Mouse (Mus musculus) heart, adult 18-20 months (tissue): Measurements from ENCODE around the gene Mrps5. TPM values are rescaled to one million over a fixed set of nuclear protein-coding genes. Genes with fewer than 3 reads are reported as not detected.
A peak's percentile ranks its signal among the peaks of the same experiment; 100 is the strongest.
"Not testable (repeated sequence)": the region's sequence is repeated elsewhere in the genome, so short reads cannot be mapped to it uniquely, and the experiment has no call there.

Experiments
- DNase-seq, 2 experiments: peaks; one replicate each; pipeline ENCODE4 v3.0.0; 2021 to 2022; ENCODE audit warnings: mixed read lengths in 1 of 2
- long read RNA-seq, 2 experiments: library from polyadenylated mRNA; stranded (forward); transcript quantifications; one replicate each; pipeline ENCODE4 v2.0.0; 2021
- total RNA-seq, 2 experiments: library from RNA; stranded (reverse); gene quantifications; 2 replicates each; pipeline ENCODE4 v1.2.3; 2021

The Mrps5 gene
- total RNA-seq, result 10 to 100 TPM; 78.3 to 93.4 TPM
- long read RNA-seq, experiment 1, full-length matches to known transcripts, result 66 of 78 reads
- long read RNA-seq, experiment 1, partial matches to known transcripts, result 5 of 78 reads
- long read RNA-seq, experiment 1, other reads (novel, unspliced or antisense), result 7 of 78 reads
- long read RNA-seq, experiment 2, full-length matches to known transcripts, result 35 of 42 reads
- long read RNA-seq, experiment 2, partial matches to known transcripts, result 7 of 42 reads
- long read RNA-seq, experiment 2, other reads (novel, unspliced or antisense), result 0 of 42 reads

- peak; percentile 84 to 93 for DNase-seq
Measured at GRCm38 (mm10) chr2:127586694-127587513, at the start of gene Mrps5, which contains the start of gene Zfp661. Gene Mrps5 (plus strand): TSS chr2:127587222. Gene Zfp661 (minus strand): TSS chr2:127587094.

DNA sequence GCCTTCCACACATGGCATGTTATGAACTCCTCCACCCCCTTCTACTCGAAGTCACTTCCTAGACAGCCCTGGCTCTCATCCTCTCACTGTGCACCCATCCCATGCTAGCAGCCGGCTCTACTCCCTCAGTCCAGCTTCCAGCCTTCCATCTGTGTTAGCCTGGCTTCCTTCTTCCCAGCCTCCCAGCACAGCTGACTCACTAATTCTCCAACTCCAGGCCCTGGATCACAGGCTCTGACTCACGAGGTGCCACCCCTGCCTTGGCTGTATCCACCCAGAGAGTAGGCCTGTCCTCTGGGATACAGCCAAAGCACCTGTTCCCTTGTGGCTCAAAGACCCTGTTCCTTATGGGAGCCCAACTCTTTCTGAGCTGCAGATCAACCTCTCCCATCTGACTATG is 49.5 kb upstream of the Mrps5 start:
- DNase-seq, result no peak

- DNase-seq, result no peak
Measured at GRCm38 (mm10) chr2:127539494-127539893, 47.5 kb upstream of the Mrps5 start.

GRCm38 (mm10) chr2:127541185-127541584 is 45.8 kb upstream of the Mrps5 start, which contains the start of gene Prom2:
Gene Prom2 (minus strand): TSS chr2:127541467.
- DNase-seq, result no peak

DNA sequence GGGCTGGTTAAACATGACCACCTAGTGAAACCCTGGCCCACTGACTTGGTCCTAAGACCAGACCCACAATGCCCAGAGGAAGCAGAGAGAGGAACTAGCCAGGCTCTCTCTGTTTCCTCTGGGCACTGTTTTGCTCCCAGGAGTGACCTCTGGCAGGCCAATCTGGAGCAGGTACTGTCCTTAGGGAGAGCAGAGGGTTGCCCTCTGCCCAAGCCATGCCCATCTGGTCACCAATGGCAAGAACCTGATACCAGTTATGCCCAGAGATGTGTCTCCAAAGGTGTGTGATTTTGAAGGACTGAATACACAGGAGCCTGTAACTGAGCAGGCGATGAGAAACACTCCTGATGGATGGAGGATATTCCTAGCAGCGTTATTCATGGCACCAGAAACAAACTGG is 45.3 kb upstream of the Mrps5 start:
- no peak for DNase-seq

DNA sequence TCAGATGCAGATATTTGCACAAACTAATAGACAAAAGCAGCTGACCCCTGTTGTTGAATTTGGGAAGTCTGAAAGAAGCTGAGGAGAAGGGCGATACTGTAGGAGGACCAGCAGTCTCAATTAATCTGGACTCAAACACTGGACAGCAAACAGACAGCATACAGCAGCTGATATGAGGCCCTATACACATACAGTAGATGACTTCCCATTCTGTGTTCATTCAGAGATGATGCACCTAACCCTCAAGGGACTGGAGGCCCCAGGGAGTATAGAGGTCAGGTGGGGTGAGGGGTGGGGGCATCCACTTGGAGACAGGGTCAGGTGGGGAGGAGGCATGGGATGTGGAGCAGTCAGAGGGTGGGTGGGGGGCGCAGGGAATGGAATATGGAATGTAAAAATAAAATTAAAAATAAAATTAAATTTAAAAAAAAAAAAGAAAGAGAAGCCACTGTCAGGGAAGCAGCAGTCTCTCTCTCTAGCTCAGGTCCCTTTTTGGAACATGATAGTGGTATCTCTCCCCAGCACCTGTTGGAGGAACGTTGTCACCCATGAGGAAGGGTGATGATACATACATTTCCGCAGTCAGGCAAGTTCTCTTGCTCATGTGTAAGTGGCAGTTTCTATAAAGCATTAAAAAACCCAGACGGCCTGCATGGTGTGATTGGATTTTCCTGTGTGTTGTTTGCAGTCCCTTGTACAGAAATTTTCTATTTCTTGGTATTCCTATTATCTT is 38.5 kb upstream of the Mrps5 start:
- DNase-seq, result no peak

- no peak for DNase-seq
Measured at GRCm38 (mm10) chr2:127549711-127550110, 37.3 kb upstream of the Mrps5 start.

GRCm38 (mm10) chr2:127550446-127550845 is 36.6 kb upstream of the Mrps5 start:
- no peak for DNase-seq

- peak in 1 of 2 experiments; percentile 8 for DNase-seq
Measured at GRCm38 (mm10) chr2:127551078-127551477, 35.9 kb upstream of the Mrps5 start.

DNA sequence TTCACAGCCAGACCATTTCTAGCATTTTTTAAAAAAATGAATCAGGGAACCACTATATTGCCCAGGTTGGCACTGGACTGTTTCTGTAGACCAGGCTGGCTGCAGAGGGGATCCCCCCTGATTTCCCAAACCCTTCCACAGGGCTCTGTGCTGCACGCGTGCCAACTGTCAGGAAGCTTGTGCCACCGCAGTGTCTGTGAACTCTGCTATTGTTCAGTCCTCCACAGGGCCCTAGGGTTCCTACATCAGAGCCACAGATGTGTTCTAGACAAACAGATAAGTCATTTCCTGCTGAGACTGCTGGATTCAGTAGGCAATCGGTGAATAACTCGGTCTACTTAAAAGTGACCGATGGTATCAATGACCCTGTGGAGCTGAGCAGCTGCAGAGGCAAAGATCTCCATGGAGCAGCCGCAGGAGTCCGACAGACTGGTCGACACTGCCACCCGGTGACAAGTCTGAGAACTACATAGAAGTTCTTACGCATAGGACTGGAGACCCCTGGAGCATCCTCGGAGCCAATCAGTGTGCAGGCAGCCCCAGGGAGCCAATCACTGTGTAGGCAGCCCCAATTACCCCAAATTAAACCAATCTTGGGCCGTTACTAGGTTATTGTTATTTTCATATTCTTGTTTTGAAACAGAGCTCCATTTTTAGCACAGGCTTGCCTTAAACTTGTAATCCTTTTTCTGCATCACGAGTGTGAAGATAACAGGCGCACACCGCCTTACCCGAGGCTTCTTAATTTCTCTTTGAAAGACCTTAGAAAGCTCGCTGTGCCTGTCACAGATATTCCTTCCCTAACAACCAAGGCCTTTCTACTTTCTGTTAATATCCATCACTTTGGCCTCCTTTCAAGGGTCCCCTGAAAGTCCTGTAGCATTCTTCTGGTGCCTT is 27.7 kb upstream of the Mrps5 start:
- DNase-seq, result peak; percentile 62 to 84

GRCm38 (mm10) chr2:127573322-127573721 is 13.7 kb upstream of the Mrps5 start:
- DNase-seq, result no peak

GRCm38 (mm10) chr2:127584436-127584858 is 2.6 kb upstream of the Mrps5 start:
- peak; percentile 94 to 95 for DNase-seq

DNA sequence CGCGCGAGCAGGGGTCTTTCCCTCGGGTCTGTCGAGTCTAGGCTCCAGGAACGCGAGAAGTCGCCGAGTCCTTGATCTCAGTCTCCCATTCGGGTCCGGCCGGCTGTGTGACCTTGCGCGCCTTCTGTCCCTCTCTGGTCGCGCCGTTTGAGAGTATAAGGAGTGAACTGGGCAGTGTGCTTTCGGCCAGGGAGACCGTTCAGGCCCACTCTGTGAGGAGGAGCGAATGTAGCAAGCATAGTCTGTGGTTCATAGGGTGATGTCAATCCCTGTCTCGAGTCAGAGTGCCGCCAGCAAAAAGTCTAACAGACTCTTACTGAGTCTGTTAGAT is 457 bp downstream of the Mrps5 start:
- DNase-seq, result no peak

DNA sequence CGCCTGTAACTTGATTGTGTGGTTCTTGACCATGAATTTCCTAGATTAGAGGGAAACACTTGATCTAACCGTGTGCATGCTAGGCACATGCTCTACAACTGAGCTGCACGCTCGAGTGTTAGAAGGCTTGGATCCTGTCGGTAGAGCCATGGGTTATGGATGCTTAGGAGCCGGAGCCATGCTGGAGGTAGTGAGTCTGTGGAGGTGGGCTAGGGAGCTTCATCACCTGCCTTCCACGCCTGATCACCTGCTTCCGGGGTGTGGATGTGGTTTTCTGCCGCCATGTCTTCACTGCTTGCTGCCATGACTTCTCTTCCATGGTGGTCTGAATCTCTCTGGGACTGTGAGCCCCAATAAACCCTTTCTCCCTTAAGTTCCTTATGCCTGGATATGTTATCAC is 1.9 kb downstream of the Mrps5 start:
- no peak for DNase-seq

- DNase-seq, result no peak
Measured at GRCm38 (mm10) chr2:127590204-127590603, 3.2 kb downstream of the Mrps5 start.

DNA sequence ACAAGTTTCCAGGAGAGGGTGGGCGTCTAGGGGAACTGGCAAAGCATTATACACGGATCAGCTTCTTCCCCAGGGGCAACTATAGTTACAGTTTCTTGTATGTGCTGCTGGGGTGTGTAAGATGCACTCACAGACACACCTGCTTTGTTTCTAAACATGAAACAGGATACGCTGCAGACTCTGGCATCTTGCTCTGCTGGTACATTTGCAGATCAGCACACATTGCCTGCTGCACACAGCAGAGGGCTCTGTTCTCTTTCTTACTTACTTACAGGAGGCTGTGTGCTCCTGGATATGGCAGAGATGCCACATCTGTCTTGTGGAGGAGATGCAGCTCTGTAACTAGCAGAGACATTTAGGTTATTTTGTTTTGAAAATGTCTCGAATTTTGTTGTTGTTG is 3.8 kb downstream of the Mrps5 start:
- DNase-seq, result no peak

DNA sequence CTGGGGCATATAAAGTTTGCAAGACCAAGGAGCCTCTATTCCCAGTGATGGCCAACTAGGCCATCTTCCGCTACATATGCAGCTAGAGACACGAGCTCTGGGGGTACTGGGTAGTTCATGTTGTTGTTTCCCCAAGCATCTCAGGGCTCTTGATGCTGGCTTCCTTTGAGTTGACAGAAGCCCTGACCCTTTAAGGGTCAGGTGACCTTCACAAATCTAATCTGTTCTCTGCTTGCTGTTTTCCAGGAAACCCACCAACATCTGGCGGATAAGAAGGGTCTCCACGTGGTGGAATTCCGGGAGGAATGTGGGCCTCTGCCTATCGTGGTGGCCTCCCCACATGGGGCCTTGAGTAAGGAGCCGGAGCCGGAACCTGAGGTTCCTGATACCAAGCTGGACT is 16.4 kb downstream of the Mrps5 start:
- DNase-seq, result not testable (repeated sequence)

- no peak for DNase-seq
Measured at GRCm38 (mm10) chr2:127605203-127605602, 18.2 kb downstream of the Mrps5 start.

DNA sequence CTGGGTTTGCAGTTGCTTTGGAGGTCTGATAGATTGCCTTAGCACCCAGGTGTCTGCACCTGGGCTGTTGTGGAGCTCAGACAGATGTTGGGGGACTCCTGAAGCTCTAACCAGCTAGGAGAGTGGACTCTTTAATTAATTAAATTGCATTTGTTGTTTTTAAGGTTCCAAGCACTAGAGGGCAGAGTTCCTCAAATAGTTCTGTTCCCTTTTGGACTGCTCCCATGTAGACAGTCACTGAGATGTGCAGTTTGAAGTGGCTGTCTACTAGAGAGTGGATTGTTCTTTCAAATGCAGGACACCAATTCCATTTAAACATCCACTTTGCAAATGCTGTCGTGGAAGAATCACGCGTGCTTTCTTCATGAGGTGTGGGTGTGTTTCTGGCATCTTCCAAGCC is 21.2 kb downstream of the Mrps5 start:
- DNase-seq, result peak in 1 of 2 experiments; percentile 62

DNA sequence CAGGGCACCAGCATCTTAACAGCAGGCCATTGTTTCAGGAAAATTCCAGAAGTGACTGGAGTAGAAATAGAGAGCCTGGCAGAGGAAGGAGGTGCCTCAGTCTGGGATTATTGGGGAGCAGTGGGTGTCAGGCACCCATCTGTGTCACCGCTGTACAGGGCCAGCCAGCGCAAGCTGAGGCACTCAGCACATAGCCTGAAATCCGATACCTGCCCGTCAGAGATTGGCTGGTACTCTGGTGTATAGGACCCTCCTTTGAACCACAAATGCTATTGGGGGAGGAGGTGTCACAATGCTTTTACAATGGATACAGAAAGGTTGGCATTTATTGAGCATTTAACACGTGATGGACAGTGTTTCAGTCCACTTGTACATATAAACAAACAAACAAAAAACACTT is 22.0 kb downstream of the Mrps5 start:
- no peak for DNase-seq

- DNase-seq, result peak in 1 of 2 experiments; percentile 28
Measured at GRCm38 (mm10) chr2:127611386-127611785, 24.4 kb downstream of the Mrps5 start.

- no peak for DNase-seq
Measured at GRCm38 (mm10) chr2:127612288-127612687, 25.3 kb downstream of the Mrps5 start.
